Mouse (Mus musculus): ENCODE data around the gene Trim60.

GRCm38 (mm10) chr8:65046565-65046964, 28.2 kb upstream of the Trim60 start:
- TF ChIP-seq CTCF (IDR thresholded peaks at IDR 0.05; ENCODE audit: insufficient read depth, low read depth, low read length) (no peak), POLR2A (IDR thresholded peaks at IDR 0.05; ENCODE audit: insufficient read depth, low read depth, low read length) (no peak)
